Mouse (Mus musculus) liver, embryonic 14.5 days (tissue): ENCODE measurements around the gene Kcnn1. TPM values are rescaled to one million over a fixed set of nuclear protein-coding genes. Genes with fewer than 3 reads are reported as not detected.

ENCODE experiments used
- ATAC-seq: fragments of 200-750 bp; cut with Nextera tagmentation; 2 replicates; pipeline ENCODE4 v1.8.0; 2017; ENCODE audit warnings: moderate number of reproducible peaks, mild to moderate bottlenecking, moderate library complexity; ENCODE audit not compliant: insufficient read depth
- DNase-seq, 3 experiments: peaks; one replicate each; pipeline ENCODE4 v3.0.0-alpha.2; 2012 to 2013; ENCODE audit warnings: low read depth in 3 of 3, low spot score in 3 of 3
- H3K27ac ChIP-seq: fragments of 300-500 bp; sonication (generic); 2 replicates; pipeline ENCODE4 v1.5.1; 2014; ENCODE audit warnings: moderate library complexity, mild to moderate bottlenecking, control low read depth, inconsistent platforms
- H3K27me3 ChIP-seq: fragments of 300-500 bp; sonication (generic); 2 replicates; pipeline ENCODE4 v1.6.1; 2014; ENCODE audit warnings: mild to moderate bottlenecking, low read length, moderate library complexity; ENCODE audit not compliant: control insufficient read depth, insufficient read depth
- H3K36me3 ChIP-seq: fragments of 300-500 bp; sonication (generic); replicated peaks from 2 replicates; pipeline ENCODE4 v1.6.1; 2014; ENCODE audit warnings: low read depth; ENCODE audit not compliant: control insufficient read depth, insufficient read depth
- H3K4me1 ChIP-seq, 2 experiments: fragments of 200-500 bp in 1 of 2; fragments of 300-500 bp in 1 of 2; sonication (generic) in 1 of 2; replicated peaks; 2 replicates each; pipeline ENCODE4 v1.6.1; 2012 to 2014; ENCODE audit warnings: antibody characterized with exemption in 1 of 2, inconsistent platforms in 1 of 2, low read length in 1 of 2; ENCODE audit not compliant: control insufficient read depth in 2 of 2, insufficient read depth in 2 of 2
- H3K4me2 ChIP-seq: fragments of 300-500 bp; sonication (generic); 2 replicates; pipeline ENCODE4 v1.6.1; 2014; ENCODE audit warnings: low read depth, mild to moderate bottlenecking, control low read depth, moderate library complexity
- H3K4me3 ChIP-seq, 2 experiments: fragments of 200-500 bp in 1 of 2; fragments of 300-500 bp in 1 of 2; sonication (generic) in 1 of 2; 2 replicates each; pipeline ENCODE4 v1.5.1; 2012 to 2014; ENCODE audit warnings: low read depth in 2 of 2, low read length in 2 of 2, mild to moderate bottlenecking in 2 of 2, control low read depth in 1 of 2, inconsistent platforms in 1 of 2, moderate library complexity in 1 of 2; ENCODE audit not compliant: insufficient read depth in 1 of 2
- H3K9ac ChIP-seq: fragments of 300-500 bp; sonication (generic); replicated peaks from 2 replicates; pipeline ENCODE4 v1.6.1; 2014; ENCODE audit warnings: mild to moderate bottlenecking, control low read depth, moderate library complexity
- H3K9me3 ChIP-seq: fragments of 300-500 bp; sonication (generic); 2 replicates; pipeline ENCODE4 v1.6.1; 2016; ENCODE audit warnings: low read length, mixed read lengths; ENCODE audit not compliant: control insufficient read depth
- CTCF ChIP-seq: IDR thresholded peaks from 2 replicates; pipeline ENCODE4 v1.5.1; 2016; ENCODE audit warnings: antibody characterized with exemption, low read depth, control low read depth
- EP300 ChIP-seq: IDR thresholded peaks from 2 replicates; pipeline ENCODE4 v1.6.1; 2016; ENCODE audit warnings: antibody characterized with exemption, low read depth
- WGBS: fragments of 180-500 bp; shearing (Covaris S2); extraction: QIAGEN DNeasy Blood & Tissue Kit; methylation state at CpG from one replicate; pipeline ENCODE4 v1.1.7; 2014; ENCODE audit not compliant: insufficient replicate concordance; 5-methylcytosine and 5-hydroxymethylcytosine counted together
- polyA plus RNA-seq, 2 experiments: library from polyadenylated mRNA; depleted of rRNA in 1 of 2; stranded (reverse) in 1 of 2; unstranded in 1 of 2; fragments of >200 nt; fragmentation: Nextera tagmentation in 1 of 2; extraction: Ambion mirVana in 1 of 2; gene quantifications; 2 replicates each; pipeline versions ENCODE4 v1.2.1 to v1.2.3; 2012 to 2014

Gene Kcnn1
- polyA plus RNA-seq, 2 experiments: 0.17 to 0.27 TPM

- Histone ChIP-seq H3K4me3 (peak overlapping the region; percentile 69 to 87), H3K9me3 (no peaks in the 10 kb centered on the region), H3K4me2 (peak overlapping the region; percentile 85), H3K36me3 (no peaks in the 10 kb centered on the region), H3K27me3 (no peaks in the 10 kb centered on the region), H3K4me1 (peaks cover 15 to 23% of the 10 kb centered on the region in 2 experiments; a peak in 3 of 4 replicates), H3K27ac (peak overlapping the region; percentile 59), H3K9ac (peak overlapping the region; percentile 84)
- TF ChIP-seq EP300 (no peak), CTCF (no peak)
- DNase-seq (no peak), ATAC-seq (peak; percentile 2; the same call in 1 of the 2 replicates)
- WGBS: 4% methylated on average over 8 of the region's 8 CpGs
Observed at GRCm38 (mm10) chr8:70905463-70905830, 42.4 kb upstream of the Kcnn1 start.

- no peak for TF ChIP-seq EP300
- TF ChIP-seq CTCF: no peak
- Histone ChIP-seq H3K9ac (no peak overlapping the region), H3K27ac (no peak overlapping the region), H3K4me3 (no peak overlapping the region), H3K4me1 (peaks cover 15 to 23% of the 10 kb centered on the region in 2 experiments; a peak in 3 of 4 replicates), H3K9me3 (no peaks in the 10 kb centered on the region), H3K4me2 (no peak overlapping the region; the same call in 1 of the 2 replicates), H3K36me3 (no peaks in the 10 kb centered on the region), H3K27me3 (no peaks in the 10 kb centered on the region)
- ATAC-seq: no peak
- WGBS: 17% methylated on average over 4 of the region's 4 CpGs
- DNase-seq: no peak
Observed at GRCm38 (mm10) chr8:70904532-70904931, 41.5 kb upstream of the Kcnn1 start.

- TF ChIP-seq CTCF (no peak), EP300 (no peak)
- Histone ChIP-seq H3K9ac (no peak overlapping the region), H3K4me1 (peaks cover 15 to 23% of the 10 kb centered on the region in 2 experiments; a peak in 3 of 4 replicates), H3K27ac (no peak overlapping the region), H3K27me3 (no peaks in the 10 kb centered on the region), H3K4me3 (no peak overlapping the region), H3K4me2 (no peak overlapping the region), H3K9me3 (no peaks in the 10 kb centered on the region), H3K36me3 (no peaks in the 10 kb centered on the region)
- ATAC-seq (no peak), DNase-seq (no peak)
Observed at GRCm38 (mm10) chr8:70903582-70903981, 40.5 kb upstream of the Kcnn1 start.

- H3K4me3 ChIP-seq: no peak overlapping the region
- H3K27ac ChIP-seq: no peak overlapping the region
- ATAC-seq (no peak), DNase-seq (no peak)
- H3K9me3 ChIP-seq: no peaks in the 10 kb centered on the region
- no peak overlapping the region for H3K4me2 ChIP-seq
- TF ChIP-seq CTCF (no peak), EP300 (no peak)
- no peak overlapping the region for H3K9ac ChIP-seq
- no peaks in the 10 kb centered on the region for H3K36me3 ChIP-seq
- WGBS: 55% methylated on average over 4 of the region's 4 CpGs
- H3K27me3 ChIP-seq: no peaks in the 10 kb centered on the region
- peaks cover 15 to 26% of the 10 kb centered on the region in 2 experiments; a peak in 3 of 4 replicates for H3K4me1 ChIP-seq
Observed at GRCm38 (mm10) chr8:70903112-70903511, 40.1 kb upstream of the Kcnn1 start.

- no peak overlapping the region for H3K4me3 ChIP-seq
- H3K27ac ChIP-seq: no peak overlapping the region
- TF ChIP-seq CTCF (no peak), EP300 (no peak)
- H3K4me2 ChIP-seq: no peak overlapping the region
- H3K4me1 ChIP-seq: peaks cover 10 to 21% of the 10 kb centered on the region in 2 experiments; a peak in 3 of 4 replicates
- WGBS: 54% methylated on average over 5 of the region's 5 CpGs
- DNase-seq: no peak
- no peaks in the 10 kb centered on the region for H3K27me3 ChIP-seq
- no peaks in the 10 kb centered on the region for H3K9me3 ChIP-seq
- no peaks in the 10 kb centered on the region for H3K36me3 ChIP-seq
- ATAC-seq: no peak
- no peak overlapping the region for H3K9ac ChIP-seq
Observed at GRCm38 (mm10) chr8:70902211-70902610, 39.2 kb upstream of the Kcnn1 start.
